Mouse (Mus musculus) hematopoietic stem cell, adult 5-6 weeks (primary cell): ENCODE data around the gene Tmem165. TPM values are rescaled to one million over a fixed set of nuclear protein-coding genes. Genes with fewer than 3 reads are reported as not detected.
A peak's percentile ranks its signal among the peaks of the same experiment; 100 is the strongest.

Experiments
- ATAC-seq, 2 experiments: fragments of 125-278 bp in 1 of 2; replicated peaks in 1 of 2; 2 replicates each; pipeline ENCODE4 v1.8.0; 2016 to 2017; ENCODE audit warnings: inconsistent platforms in 2 of 2, mild to moderate bottlenecking in 2 of 2, moderate number of reproducible peaks in 2 of 2, low read depth in 1 of 2, moderate TSS enrichment in 1 of 2; ENCODE audit not compliant: low FRiP score in 2 of 2, poor library complexity in 2 of 2, severe bottlenecking in 2 of 2, insufficient read depth in 1 of 2, low TSS enrichment in 1 of 2
- total RNA-seq: library from RNA; stranded (forward); fragments of 172-1452, 232-1000 nt; gene quantifications from 2 replicates; pipeline ENCODE4 v1.2.3, GENCODE M21; 2017

The Tmem165 gene
- total RNA-seq, 1 experiment from 2014 or later: 47.3 TPM

GRCm38 (mm10) chr5:76199346-76199745 lies 15.7 kb downstream of the Tmem165 start:
- no peak for ATAC-seq

GRCm38 (mm10) chr5:76203171-76203570 lies 19.5 kb downstream of the Tmem165 start:
- ATAC-seq: no peak

- no peak for ATAC-seq
Measured at GRCm38 (mm10) chr5:76205886-76206285, 22.2 kb downstream of the Tmem165 start.

- ATAC-seq: no peak
Measured at GRCm38 (mm10) chr5:76208066-76208465, 24.4 kb downstream of the Tmem165 start.

GRCm38 (mm10) chr5:76216691-76217090 lies 33.0 kb downstream of the Tmem165 start:
- ATAC-seq: no peak

- 0 out of 4 replicates have a peak, but pooled peaks of 1 of the 2 experiments have one; percentile 17 for ATAC-seq
Measured at GRCm38 (mm10) chr5:76231171-76231855, 47.6 kb downstream of the Tmem165 start.

GRCm38 (mm10) chr5:76243274-76243673 lies 59.6 kb downstream of the Tmem165 start:
- ATAC-seq: no peak

GRCm38 (mm10) chr5:76243929-76244328 lies 60.2 kb downstream of the Tmem165 start:
- ATAC-seq: no peak

- ATAC-seq: no peak
Measured at GRCm38 (mm10) chr5:76244430-76244829, 60.8 kb downstream of the Tmem165 start.

- no peak for ATAC-seq
Measured at GRCm38 (mm10) chr5:76245419-76245818, 61.7 kb downstream of the Tmem165 start.

- no peak for ATAC-seq
Measured at GRCm38 (mm10) chr5:76246539-76246938, 62.9 kb downstream of the Tmem165 start.

GRCm38 (mm10) chr5:76250948-76251347 lies 67.3 kb downstream of the Tmem165 start:
- ATAC-seq: no peak

Other genes with a start within 250 kb of the Tmem165 start
- gene Kdr, start 205.4 kb upstream of the Tmem165 start, total RNA-seq: 0.31 and 0.99 TPM in 2 replicates
- gene Srd5a3, start 43.6 kb upstream of the Tmem165 start, total RNA-seq: 15.5 and 33.3 TPM in 2 replicates
- 13.8 and 16.9 TPM in 2 replicates for gene Clock, start 120.9 kb downstream of the Tmem165 start, total RNA-seq
- not detected in 2 replicates for gene Pdcl2, start 147.3 kb downstream of the Tmem165 start, total RNA-seq
- gene Nmu, start 179.9 kb downstream of the Tmem165 start, total RNA-seq: not detected in 2 replicates